Mouse (Mus musculus) megakaryocyte, embryonic 14.5 days (primary cell): ENCODE results near the gene Skp2. TPM values are rescaled to one million over a fixed set of nuclear protein-coding genes. Genes with fewer than 3 reads are reported as not detected.

Source experiments
- H3K27me3 ChIP-seq: replicated peaks from 2 replicates; pipeline ENCODE3; 2012; ENCODE audit warnings: inconsistent platforms
- H3K36me3 ChIP-seq: replicated peaks from 2 replicates; pipeline ENCODE3; 2012; ENCODE audit warnings: low read length, inconsistent platforms, mixed read lengths
- H3K4me1 ChIP-seq: 2 replicates; pipeline ENCODE4 v1.6.1; 2012; ENCODE audit warnings: inconsistent platforms
- H3K4me3 ChIP-seq: replicated peaks from 2 replicates; pipeline ENCODE3; 2012; ENCODE audit warnings: moderate library complexity, mild to moderate bottlenecking, inconsistent platforms
- H3K9me3 ChIP-seq: 2 replicates; pipeline ENCODE4 v1.6.1; 2012; ENCODE audit warnings: inconsistent platforms
- FLI1 ChIP-seq: IDR thresholded peaks from 2 replicates; pipeline ENCODE4 v1.6.1; 2012; ENCODE audit warnings: low read length, inconsistent platforms, mixed read lengths
- GATA1 ChIP-seq: IDR thresholded peaks from 3 replicates; pipeline ENCODE4 v1.6.1; 2012; ENCODE audit warnings: mixed read lengths, low read length, inconsistent platforms, borderline replicate concordance
- polyA plus RNA-seq: library from polyadenylated mRNA; stranded (reverse); fragments of >175 nt; gene quantifications from 2 replicates; pipeline ENCODE4 v1.2.3, GENCODE M21; 2012; ENCODE audit warnings: low replicate concordance; ENCODE audit not compliant: insufficient read depth

Gene Skp2
- polyA plus RNA-seq, 1 experiment, result 1.2 TPM

DNA sequence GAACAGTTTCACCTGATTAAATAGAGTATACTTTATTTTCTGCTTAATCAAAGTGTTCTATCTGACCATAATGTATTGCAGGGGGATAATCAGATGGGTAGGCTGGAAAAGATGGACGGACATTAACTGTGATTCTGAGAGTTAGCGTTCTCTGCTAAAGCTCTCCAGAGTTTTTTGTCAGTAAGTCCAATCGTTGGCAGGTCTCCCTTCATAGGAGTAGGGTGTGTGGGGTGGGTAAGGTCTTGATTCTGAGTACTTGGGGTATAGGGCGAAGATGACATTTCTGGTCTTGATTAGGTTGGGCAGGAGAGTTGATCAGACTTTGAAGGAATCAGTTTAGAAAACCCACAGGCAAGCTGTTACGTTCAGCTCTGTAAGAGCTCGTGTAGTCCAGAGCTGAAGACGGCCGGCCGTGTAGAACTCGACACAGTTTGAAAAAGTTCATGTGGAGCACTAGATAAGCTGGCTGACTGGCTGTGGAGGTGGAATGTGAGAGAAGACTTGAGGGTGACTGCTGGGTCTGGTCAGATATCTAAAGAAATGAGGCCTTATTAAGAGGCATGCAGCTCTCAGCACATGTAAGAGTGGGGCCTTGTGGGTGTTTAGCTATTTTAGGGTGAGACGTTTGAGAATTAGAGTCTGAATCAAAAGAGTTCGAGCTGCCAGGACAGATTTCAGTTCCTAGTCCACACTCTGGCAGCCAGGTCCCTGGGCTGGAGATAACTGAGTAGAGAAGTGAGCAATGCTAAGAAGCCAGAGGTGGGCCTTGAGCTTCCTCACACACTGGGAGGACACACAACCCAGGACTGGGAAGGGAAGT lies 76.5 kb downstream of the Skp2 start:
- Histone ChIP-seq H3K9me3 (no peaks in the 10 kb centered on the region), H3K27me3 (no peaks in the 10 kb centered on the region), H3K4me3 (peak overlapping the region; percentile 70), H3K4me1 (peaks cover 93% of the 10 kb centered on the region), H3K36me3 (peaks cover 37% of the 10 kb centered on the region)
- TF ChIP-seq FLI1 (no peak), GATA1 (no peak)

DNA sequence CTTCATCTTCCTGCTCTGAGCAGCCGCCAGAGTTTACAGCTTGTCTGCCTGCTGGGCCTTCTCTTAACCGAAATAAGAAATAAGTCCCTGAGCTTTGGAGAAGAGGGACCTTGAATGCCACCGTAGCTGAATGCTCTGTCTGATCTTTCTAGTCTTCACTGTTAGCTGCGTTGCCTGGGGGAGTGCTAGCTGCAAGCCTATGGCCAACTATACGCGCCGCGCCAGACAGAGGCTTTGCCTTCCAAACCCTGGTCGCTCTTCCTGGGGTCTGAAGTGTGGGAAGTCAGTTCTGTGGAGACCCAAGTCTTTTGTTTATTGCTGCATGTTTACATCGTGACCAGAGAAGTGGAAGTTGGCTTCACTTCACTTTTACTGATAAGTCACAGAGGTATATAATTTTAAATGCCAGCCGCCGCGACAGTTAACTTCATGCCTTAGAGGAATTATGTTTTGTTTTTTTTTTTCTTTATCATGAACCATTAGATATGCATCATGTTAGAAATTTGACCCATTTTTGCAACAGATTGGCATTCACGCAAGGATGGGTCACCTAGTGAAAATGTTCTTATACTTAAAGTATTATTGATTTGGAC lies 79.5 kb downstream of the Skp2 start:
- Histone ChIP-seq H3K4me1 (peaks cover 72% of the 10 kb centered on the region), H3K4me3 (peak overlapping the region; percentile 98), H3K9me3 (no peaks in the 10 kb centered on the region), H3K36me3 (peaks cover 23% of the 10 kb centered on the region), H3K27me3 (no peaks in the 10 kb centered on the region)
- TF ChIP-seq GATA1, result no peak
- no peak for TF ChIP-seq FLI1

- H3K27me3 ChIP-seq, result no peaks in the 10 kb centered on the region
- no peaks in the 10 kb centered on the region for H3K9me3 ChIP-seq
- H3K4me1 ChIP-seq, result peaks cover 70% of the 10 kb centered on the region
- no peak for TF ChIP-seq FLI1
- TF ChIP-seq GATA1, result no peak
- peak overlapping the region; percentile 98 for H3K4me3 ChIP-seq
- H3K36me3 ChIP-seq, result peaks cover 23% of the 10 kb centered on the region
Observed at GRCm38 (mm10) chr15:9074671-9075070, 80.6 kb downstream of the Skp2 start.

DNA sequence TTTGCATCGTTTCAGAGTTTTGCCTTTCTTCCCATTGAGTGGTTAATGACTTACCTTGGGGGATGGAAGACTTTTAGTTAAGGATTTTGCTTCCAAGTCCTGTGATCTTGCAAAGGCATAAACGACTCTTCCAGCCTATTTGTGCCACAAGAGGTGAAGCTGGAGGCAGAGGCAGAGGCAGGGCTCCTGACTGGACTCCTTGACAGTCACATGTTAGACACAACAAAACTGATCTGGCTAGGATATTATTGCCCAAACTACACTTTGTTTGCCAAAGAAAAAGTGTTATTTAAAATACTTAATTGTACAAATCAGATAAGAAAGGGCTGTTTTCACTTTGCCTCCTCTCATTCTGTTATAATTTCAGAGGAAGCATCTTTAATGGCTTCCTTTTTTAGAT lies 81.1 kb downstream of the Skp2 start:
- TF ChIP-seq FLI1 (no peak), GATA1 (no peak)
- Histone ChIP-seq H3K36me3 (peaks cover 23% of the 10 kb centered on the region), H3K9me3 (no peaks in the 10 kb centered on the region), H3K27me3 (no peaks in the 10 kb centered on the region), H3K4me1 (peaks cover 68% of the 10 kb centered on the region), H3K4me3 (peak overlapping the region; percentile 98)

DNA sequence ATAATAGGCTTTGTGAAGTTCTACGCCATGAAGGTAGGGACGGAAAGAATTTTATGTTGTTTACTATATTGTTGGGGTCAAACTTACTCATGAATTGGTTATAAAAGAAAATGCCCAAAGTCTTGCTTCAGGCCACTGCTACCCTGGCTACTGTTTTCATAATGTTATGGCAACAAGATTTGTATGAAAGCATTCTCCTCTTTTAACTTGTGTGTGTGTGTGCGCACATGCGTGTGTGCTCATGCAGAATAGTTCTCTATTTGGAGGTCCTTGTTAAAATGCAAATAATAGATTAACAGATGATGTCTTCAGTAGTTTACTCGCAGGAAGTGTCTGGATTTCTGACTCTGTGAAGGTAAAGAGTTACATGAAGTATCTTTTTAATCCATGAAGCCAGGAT lies 81.5 kb downstream of the Skp2 start:
- TF ChIP-seq GATA1, result no peak
- TF ChIP-seq FLI1, result no peak
- Histone ChIP-seq H3K4me1 (peaks cover 67% of the 10 kb centered on the region), H3K36me3 (peaks cover 23% of the 10 kb centered on the region), H3K4me3 (peak overlapping the region; percentile 98), H3K9me3 (no peaks in the 10 kb centered on the region), H3K27me3 (no peaks in the 10 kb centered on the region)

GRCm38 (mm10) chr15:9073067-9073608 lies 82.1 kb downstream of the Skp2 start:
- H3K9me3 ChIP-seq, result no peaks in the 10 kb centered on the region
- TF ChIP-seq GATA1 (no peak), FLI1 (no peak)
- H3K36me3 ChIP-seq, result peaks cover 23% of the 10 kb centered on the region
- H3K27me3 ChIP-seq, result no peaks in the 10 kb centered on the region
- peak overlapping the region; percentile 98 for H3K4me3 ChIP-seq
- peaks cover 62% of the 10 kb centered on the region for H3K4me1 ChIP-seq

DNA sequence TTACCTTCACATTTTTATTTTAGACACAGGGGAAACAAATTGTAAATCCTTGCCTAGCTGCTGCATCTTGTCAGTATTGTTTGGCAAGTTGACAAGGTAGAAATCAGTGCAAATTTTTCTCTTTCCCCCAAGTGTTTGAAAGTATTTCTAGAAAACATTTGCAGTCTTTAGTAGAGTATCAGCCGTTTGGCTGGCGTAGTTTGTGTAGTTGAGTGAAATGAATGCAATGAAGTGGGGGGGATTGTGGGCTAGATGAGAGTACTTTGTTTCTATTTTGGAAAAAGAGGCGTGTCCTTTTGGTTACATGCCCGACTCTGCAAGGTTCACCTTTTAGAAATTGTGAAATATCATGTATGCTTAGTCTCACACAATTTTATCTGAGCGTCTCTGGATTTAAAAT lies 82.6 kb downstream of the Skp2 start:
- H3K4me3 ChIP-seq, result peak overlapping the region; percentile 98

GRCm38 (mm10) chr15:9071556-9072544 lies 83.4 kb downstream of the Skp2 start:
- no peaks in the 10 kb centered on the region for H3K9me3 ChIP-seq
- no peaks in the 10 kb centered on the region for H3K27me3 ChIP-seq
- H3K4me1 ChIP-seq, result peaks cover 51% of the 10 kb centered on the region
- H3K36me3 ChIP-seq, result peaks cover 18% of the 10 kb centered on the region
- TF ChIP-seq GATA1, result no peak
- TF ChIP-seq FLI1, result no peak
- peak overlapping the region; percentile 98 for H3K4me3 ChIP-seq

More for the DNA sequence above, 82.6 kb downstream of the Skp2 start:
- Histone ChIP-seq H3K27me3 (no peaks in the 10 kb centered on the region), H3K36me3 (peaks cover 23% of the 10 kb centered on the region), H3K9me3 (no peaks in the 10 kb centered on the region), H3K4me1 (peaks cover 57% of the 10 kb centered on the region)
- TF ChIP-seq GATA1 (no peak), FLI1 (no peak)

- TF ChIP-seq FLI1, result no peak
- TF ChIP-seq GATA1, result no peak
- H3K4me3 ChIP-seq, result peak within 1 kb of the TSS; percentile 98
- peaks cover 43% of the 10 kb centered on the region for H3K4me1 ChIP-seq
- H3K27me3 ChIP-seq, result no peaks in the 10 kb centered on the region
- peaks cover 10% of the 10 kb centered on the region for H3K36me3 ChIP-seq
- no peaks in the 10 kb centered on the region for H3K9me3 ChIP-seq
Observed at GRCm38 (mm10) chr15:9070912-9071555, 84.2 kb downstream of the Skp2 start, which contains the start of gene Nadk2. Gene Nadk2, plus strand, starts transcription at chr15:9071260.
